Mouse (Mus musculus) erythroid progenitor cell, adult 5-6 weeks (primary cell): ENCODE measurements around the gene Pcnp. TPM values are rescaled to one million over a fixed set of nuclear protein-coding genes. Genes with fewer than 3 reads are reported as not detected.
A peak's percentile ranks its signal among the peaks of the same experiment; 100 is the strongest.
"Not testable (repeated sequence)": the region's sequence is repeated elsewhere in the genome, so short reads cannot be mapped to it uniquely, and the experiment has no call there.

ENCODE experiments used
- ATAC-seq: replicated peaks from 2 replicates; pipeline ENCODE4 v1.8.0; 2016; ENCODE audit warnings: moderate number of reproducible peaks, mild to moderate bottlenecking, moderate TSS enrichment, inconsistent platforms; ENCODE audit not compliant: poor library complexity, low FRiP score, severe bottlenecking
- total RNA-seq, 2 experiments: library from RNA; stranded (forward) in 1 of 2; stranded (reverse) in 1 of 2; fragments of 150-400 nt in 1 of 2; fragments of 186-747, 209-891 nt in 1 of 2; gene quantifications; 2 replicates each; pipeline versions ENCODE4 v1.2.3 to v1.2.4; 2015 to 2017; ENCODE audit warnings: low replicate concordance in 2 of 2

Pcnp gene
- total RNA-seq, 2 experiments from 2014 or later: 95.2 to 97.5 TPM

DNA sequence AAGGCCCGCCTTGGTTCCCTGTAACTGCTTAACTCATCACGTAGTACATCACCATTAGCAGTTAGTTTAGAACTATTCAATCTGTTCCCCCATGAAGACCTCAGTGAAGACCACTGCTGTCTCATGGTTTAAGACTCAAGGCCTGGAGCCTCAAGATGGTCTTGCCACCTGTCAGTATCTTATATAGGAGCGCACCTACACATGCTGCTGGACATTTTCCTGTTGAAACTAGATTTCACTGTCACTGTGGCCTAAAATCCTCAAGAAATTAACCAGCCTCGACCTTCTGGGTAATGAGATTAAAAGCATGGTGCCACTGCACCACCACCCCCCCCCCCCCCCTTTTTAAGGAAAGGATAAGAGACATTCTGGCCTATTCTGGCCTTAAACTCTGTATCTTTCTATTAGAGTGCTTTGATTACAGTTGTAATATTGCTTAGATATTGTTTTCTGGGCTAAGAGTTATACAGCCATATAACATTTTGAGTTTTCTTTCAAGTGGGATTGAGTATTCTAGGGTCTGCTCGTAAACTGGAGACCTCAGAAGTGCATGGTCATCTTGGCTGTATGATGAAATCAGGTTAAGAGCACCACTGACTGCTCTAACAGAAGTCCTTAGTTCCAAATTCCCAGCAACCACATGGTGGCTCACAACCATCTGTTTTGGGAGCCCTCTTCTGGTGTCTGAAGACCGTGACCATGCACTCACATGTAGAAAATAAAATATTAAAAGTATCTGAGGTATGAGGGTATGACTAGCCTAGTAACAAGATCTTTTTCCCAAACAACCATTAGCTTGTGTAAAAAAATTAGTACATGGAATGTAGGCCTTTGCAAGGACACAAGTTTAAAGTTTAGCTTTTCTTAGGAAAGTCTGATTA lies 57.6 kb downstream of the Pcnp start:
- ATAC-seq: no peak

DNA sequence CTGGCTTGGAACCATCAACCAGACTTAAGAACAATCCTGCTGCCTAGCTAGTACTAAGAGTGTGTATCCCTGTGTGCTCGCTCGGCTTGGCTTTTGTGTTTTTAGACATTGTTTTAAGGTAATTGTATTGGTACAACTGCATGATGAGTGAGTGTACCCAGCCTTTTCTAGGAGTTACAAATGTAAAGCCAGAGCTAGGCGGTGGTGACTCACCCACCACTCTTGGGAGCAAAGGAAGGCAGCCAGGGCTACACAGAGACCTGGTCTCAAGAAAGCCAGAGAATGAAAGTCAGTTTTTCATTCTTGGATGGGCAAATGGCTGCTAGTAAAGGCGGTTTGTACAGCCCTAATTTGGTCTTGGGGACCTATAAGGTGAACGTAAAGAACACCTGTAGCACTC lies 59.1 kb downstream of the Pcnp start:
- no peak for ATAC-seq

DNA sequence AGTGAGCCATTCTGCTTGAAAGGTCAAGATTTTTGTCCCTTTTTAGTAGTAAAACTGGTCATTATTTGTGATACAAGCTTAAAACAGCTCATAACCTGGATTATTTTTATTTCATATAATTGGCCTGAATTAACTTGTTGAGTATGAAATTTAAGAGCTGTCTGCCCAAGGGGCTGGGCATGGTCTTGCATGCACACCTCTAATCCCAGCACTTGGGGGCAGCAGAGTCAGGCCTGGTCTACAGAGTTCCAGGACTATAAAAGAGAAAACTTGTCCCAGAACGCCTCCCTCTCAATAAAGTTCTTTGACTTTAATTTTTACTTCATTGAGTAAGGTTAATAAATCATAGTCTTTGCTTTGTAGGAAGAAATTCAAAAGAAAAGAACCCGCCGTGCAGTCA lies 60.4 kb downstream of the Pcnp start:
- no peak for ATAC-seq

DNA sequence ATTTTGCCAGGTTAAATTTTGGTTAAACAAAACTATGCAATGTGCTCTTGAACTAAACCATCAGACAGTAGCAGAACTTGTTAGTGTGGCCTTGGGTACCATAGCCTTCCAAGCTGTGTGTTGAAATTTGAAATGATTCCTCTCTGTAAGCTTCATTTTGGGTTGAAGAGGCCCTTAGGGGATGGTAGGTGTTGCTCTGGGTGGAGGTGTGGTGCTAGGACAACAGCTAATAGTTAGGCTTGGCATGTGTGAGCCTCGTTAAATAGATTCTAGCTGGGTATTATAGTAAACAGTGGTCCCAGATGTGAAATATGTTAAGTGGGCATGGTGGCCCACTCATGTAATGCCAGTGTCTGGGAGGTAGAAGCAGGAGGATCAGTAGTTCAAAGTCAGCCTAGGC lies 62.3 kb downstream of the Pcnp start:
- ATAC-seq: no peak

DNA sequence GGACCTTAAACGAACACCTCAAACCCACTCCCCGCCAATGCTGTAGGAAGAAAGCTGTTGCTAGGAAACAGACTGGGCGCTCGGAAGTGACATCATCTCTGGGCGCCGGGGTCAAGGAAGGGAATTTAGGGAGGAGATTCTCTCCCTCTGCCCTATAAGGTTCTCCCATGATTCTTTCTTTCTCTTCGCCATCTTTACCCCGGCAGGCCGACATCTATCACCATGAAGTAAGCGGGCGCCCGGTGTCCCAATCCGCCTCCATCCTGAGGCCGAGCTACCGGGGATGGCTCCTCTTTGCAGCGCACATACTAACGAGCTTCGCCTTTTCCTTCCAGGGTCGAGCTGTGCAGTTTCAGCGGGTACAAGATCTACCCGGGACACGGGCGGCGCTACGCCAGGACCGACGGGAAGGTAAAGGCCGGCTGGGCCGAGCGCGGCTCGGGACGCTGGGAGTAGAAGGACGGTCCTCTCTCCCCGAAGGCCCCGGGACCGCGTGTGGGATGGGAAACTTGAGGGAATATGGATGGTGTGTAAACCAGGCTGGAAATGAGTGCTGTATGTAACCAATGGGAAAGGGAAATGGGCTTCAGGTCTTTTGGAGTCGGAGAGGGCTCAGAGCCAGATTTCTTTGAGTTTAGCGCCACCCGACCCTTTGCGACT lies 63.2 kb downstream of the Pcnp start, which contains the start of gene Rpl24:
Gene Rpl24 (plus strand): TSS at position 64 of the 660 bp plus-strand sequence.
- ATAC-seq: peak; percentile 93

DNA sequence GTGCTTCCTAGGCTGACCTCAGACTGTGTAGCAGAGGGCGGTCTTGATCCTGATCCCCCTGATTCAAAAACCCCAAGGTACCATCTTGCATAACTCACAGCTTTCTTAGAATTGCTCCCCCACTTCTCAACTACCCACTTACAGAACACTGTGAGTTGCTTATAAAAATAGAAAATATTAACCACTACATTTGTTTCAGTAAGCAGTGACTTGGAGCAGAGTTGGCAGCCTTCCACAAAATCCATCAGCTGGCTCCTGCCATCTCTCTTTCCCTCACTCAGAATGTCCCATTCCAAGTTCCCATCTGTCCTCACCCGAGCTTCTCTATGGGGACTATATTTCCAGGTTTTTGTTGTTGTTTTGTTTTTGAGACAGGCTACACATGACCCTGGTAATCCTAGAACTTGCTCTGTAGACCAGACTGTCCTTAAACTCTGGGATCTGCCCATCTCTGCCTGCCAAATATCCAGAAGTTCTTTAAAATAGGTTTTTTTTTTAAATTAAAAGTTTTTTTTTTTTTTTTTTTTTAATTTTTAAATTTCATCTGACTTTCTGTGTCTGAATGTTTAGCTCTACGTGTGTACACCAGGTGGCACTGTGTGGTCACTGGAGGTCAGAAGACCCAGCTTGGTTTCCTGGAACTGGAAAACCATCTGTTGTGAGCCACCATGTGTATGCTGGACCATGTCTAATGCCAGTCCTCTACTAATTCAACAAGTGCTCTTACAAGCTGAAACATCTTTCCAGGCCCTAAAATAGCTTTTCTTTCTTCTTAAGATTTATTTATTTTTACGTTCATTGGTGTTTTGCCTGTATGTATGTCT lies 65.2 kb downstream of the Pcnp start:
- ATAC-seq: no peak

DNA sequence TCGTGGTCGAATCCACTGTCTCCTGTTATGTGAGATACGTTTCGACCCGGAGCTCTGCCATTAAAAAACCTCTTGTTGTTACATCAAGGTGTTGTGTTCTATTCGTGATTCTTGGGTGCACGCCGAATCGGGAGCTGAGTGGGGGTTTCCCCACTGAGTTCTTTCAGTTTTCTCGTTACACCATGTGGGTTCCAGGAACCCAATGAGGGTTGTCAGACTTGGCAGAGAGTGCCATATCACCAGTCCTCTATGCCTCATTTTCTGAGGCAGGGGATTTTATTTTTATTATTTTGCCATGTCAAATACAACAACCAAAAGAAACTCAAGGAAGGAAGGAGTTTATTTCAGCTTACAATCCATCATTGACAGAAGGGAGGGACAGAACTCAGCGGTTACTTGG lies 66.5 kb downstream of the Pcnp start:
- ATAC-seq: not testable (repeated sequence)

Other genes starting within 250 kb of the Pcnp start
- 8.8 and 11.2 TPM in 2 replicates for gene Nfkbiz, start 190.8 kb downstream of the Pcnp start, total RNA-seq (2015; ENCODE audit: low replicate concordance)
- gene Nfkbiz, start 190.8 kb downstream of the Pcnp start, total RNA-seq (2017; ENCODE audit: low replicate concordance): 4.5 and 6.0 TPM in 2 replicates
- gene Nxpe3, start 134.5 kb downstream of the Pcnp start, total RNA-seq (2015; ENCODE audit: low replicate concordance): 1.4 and 4.2 TPM in 2 replicates
- 2.6 and 3.3 TPM in 2 replicates for gene Nxpe3, start 134.5 kb downstream of the Pcnp start, total RNA-seq (2017; ENCODE audit: low replicate concordance)
- 27.0 and 28.1 TPM in 2 replicates for gene Cep97, start 94.9 kb downstream of the Pcnp start, total RNA-seq (2015; ENCODE audit: low replicate concordance)
- 17.6 and 18.2 TPM in 2 replicates for gene Cep97, start 94.9 kb downstream of the Pcnp start, total RNA-seq (2017; ENCODE audit: low replicate concordance)
- 398 and 515 TPM in 2 replicates for gene Rpl24, start 63.5 kb downstream of the Pcnp start, total RNA-seq (2015; ENCODE audit: low replicate concordance)
- 194 and 260 TPM in 2 replicates for gene Rpl24, start 63.5 kb downstream of the Pcnp start, total RNA-seq (2017; ENCODE audit: low replicate concordance)
- gene Zbtb11, start 55.9 kb downstream of the Pcnp start, total RNA-seq (2015; ENCODE audit: low replicate concordance): 25.6 and 26.7 TPM in 2 replicates
- 37.4 and 39.4 TPM in 2 replicates for gene Zbtb11, start 55.9 kb downstream of the Pcnp start, total RNA-seq (2017; ENCODE audit: low replicate concordance)
- gene Trmt10c, start 8.1 kb upstream of the Pcnp start, total RNA-seq (2015; ENCODE audit: low replicate concordance): 5.4 and 15.1 TPM in 2 replicates
- gene Trmt10c, start 8.1 kb upstream of the Pcnp start, total RNA-seq (2017; ENCODE audit: low replicate concordance): 4.0 and 9.4 TPM in 2 replicates
- 96.2 and 108 TPM in 2 replicates for gene Senp7, start 18.6 kb upstream of the Pcnp start, total RNA-seq (2015; ENCODE audit: low replicate concordance)
- 99.2 and 106 TPM in 2 replicates for gene Senp7, start 18.6 kb upstream of the Pcnp start, total RNA-seq (2017; ENCODE audit: low replicate concordance)
- gene Impg2, start 174.6 kb upstream of the Pcnp start, total RNA-seq (2015; ENCODE audit: low replicate concordance): 1.4 and 3.8 TPM in 2 replicates
- 0.61 and 4.2 TPM in 2 replicates for gene Impg2, start 174.6 kb upstream of the Pcnp start, total RNA-seq (2017; ENCODE audit: low replicate concordance)